Mouse (Mus musculus) cortical plate, adult 2 months (tissue): ENCODE measurements around the gene Inha.

Source experiments
- CTCF ChIP-seq: fragments of 200-500 bp; IDR thresholded peaks from 2 replicates; pipeline ENCODE4 v1.5.1; 2011; ENCODE audit warnings: mild to moderate bottlenecking, control low read depth, low read length; ENCODE audit not compliant: insufficient read depth; ENCODE audit errors: extremely low read depth
- POLR2A ChIP-seq: fragments of 200-500 bp; IDR thresholded peaks from 2 replicates; pipeline ENCODE4 v1.6.1; 2011; ENCODE audit warnings: mild to moderate bottlenecking, low read length, control low read depth; ENCODE audit not compliant: insufficient read depth; ENCODE audit errors: extremely low read depth

DNA sequence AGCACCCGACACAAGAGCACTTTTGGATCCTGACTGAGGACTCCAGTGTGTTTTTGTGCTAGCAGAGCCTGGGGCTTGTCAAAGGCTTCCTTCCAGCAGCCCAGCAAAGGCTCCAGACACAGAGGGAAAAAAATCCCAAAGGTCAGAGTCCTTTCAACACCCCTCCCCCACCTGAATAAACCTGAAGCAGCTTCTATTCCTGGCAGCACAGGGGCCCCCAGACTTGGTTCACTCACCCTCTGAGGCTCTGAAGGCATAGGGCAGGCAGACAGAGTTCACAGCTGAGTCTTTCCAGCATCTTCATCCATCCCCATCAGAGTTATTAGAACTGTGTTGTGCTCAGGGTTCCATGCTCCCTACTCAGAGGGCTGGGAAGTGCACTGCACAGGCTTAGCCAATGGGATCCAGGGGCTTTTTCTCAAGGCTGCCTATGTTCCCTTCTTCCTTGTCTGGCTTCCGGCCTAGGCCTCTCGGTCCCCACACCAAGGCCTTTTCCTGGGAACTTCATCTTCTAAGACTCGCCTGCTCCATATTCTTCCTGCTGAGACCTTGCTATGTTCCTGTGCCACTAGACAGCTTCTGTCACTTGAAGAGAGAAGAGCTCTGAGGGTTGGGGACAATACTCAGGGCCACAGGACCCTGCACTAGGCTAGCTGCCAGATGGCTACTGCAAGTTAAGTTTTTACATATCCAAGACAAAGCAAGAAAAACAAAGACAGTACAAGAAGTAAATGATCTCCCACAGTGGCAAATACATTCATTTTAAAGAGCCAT lies 4.7 kb downstream of the Inha start:
- TF ChIP-seq CTCF (no peak), POLR2A (no peak)
